ENCODE assay signal across 10 mouse cellular contexts in the genomic region with DNA sequence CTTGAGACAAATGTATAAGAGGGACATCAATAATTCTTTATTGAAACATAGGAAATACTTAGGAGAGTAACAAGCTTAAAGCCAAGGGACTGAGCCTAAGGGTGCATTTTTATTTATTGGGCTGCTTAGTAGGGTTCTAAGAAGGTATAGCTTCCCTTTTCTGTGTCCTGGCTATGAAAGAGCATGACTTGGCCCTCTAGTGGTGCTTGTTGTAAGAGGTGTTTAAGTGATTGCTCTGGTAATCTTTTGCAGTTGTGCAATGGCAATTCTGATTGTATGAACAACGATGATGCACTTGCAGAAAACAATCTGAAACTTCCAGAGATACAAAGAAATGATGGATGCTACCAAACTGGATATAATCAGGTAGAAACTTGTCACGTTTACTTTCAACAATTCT. TPM values are rescaled to one million over a fixed set of nuclear protein-coding genes. Genes with fewer than 3 reads are reported as not detected.
DNase-seq lines count a peak whose midpoint lies in the region; ATAC-seq lines count a peak whose summit lies in the region.
"Had no signal": no experiment of that assay in that cellular context is flagged by ENCODE, and none has a peak within 500 bp of the region (broad histone marks: within the 10 kb centered on the region; RNA-seq: fewer than 3 reads in every experiment).

No protein-coding gene starts in this region.

- H3K27me3 ChIP-seq in kidney, embryonic 15.5 days = no peaks in the 10 kb centered on the region
- no peaks in the 10 kb centered on the region for H3K27me3 ChIP-seq in splenic B cell, adult 2 months (ENCODE audit: control insufficient read depth, insufficient read depth, low read length, poor library complexity, severe bottlenecking)
- H3K27me3 ChIP-seq in midbrain, embryonic 13.5 days = no peaks in the 10 kb centered on the region
- H3K27me3 ChIP-seq in hindbrain, embryonic 12.5 days = no peaks in the 10 kb centered on the region
- H3K27me3 ChIP-seq: limb, embryonic 15.5 days had no signal

- no peak overlapping the region for H3K9ac ChIP-seq in kidney, embryonic 15.5 days
- no peak overlapping the region for H3K9ac ChIP-seq in midbrain, embryonic 13.5 days (replicated peaks)
- no peak overlapping the region for H3K9ac ChIP-seq in hindbrain, embryonic 12.5 days
- H3K9ac ChIP-seq: limb, embryonic 15.5 days had no signal

- peak; percentile 24 for DNase-seq in kidney, adult 9 months
- peak; percentile 18 for DNase-seq in urinary bladder, postnatal 14 days (ENCODE audit: low spot score)
- DNase-seq in urinary bladder, postnatal 25 days (ENCODE audit: low spot score) = no peak
- DNase-seq in embryo, embryonic 10.5 days (ENCODE audit: low spot score) = peak; percentile 34
- DNase-seq in splenic B cell, adult 2 months (ENCODE audit: low read depth, low spot score) = peak; percentile 73

- no peak overlapping the region for H3K4me3 ChIP-seq in kidney, embryonic 15.5 days (replicated peaks)
- H3K4me3 ChIP-seq in midbrain, embryonic 13.5 days (replicated peaks) = no peak overlapping the region
- H3K4me3 ChIP-seq in hindbrain, embryonic 12.5 days = no peak overlapping the region
- H3K4me3 ChIP-seq: limb, embryonic 15.5 days had no signal

- ATAC-seq in kidney, embryonic 15.5 days (replicated peaks; ENCODE audit: low FRiP score) = no peak
- ATAC-seq in midbrain, embryonic 13.5 days = no peak
- no peak for ATAC-seq in hindbrain, embryonic 12.5 days (ENCODE audit: low FRiP score)

- no peaks in the 10 kb centered on the region for H3K9me3 ChIP-seq in kidney, embryonic 15.5 days (replicated peaks)
- H3K9me3 ChIP-seq in midbrain, embryonic 13.5 days = no peaks in the 10 kb centered on the region
- H3K9me3 ChIP-seq in hindbrain, embryonic 12.5 days (replicated peaks) = no peaks in the 10 kb centered on the region
- H3K9me3 ChIP-seq: limb, embryonic 15.5 days had no signal

- no peak overlapping the region for H3K4me2 ChIP-seq in kidney, embryonic 15.5 days
- H3K4me2 ChIP-seq in midbrain, embryonic 13.5 days (replicated peaks) = no peak overlapping the region
- no peak overlapping the region for H3K4me2 ChIP-seq in hindbrain, embryonic 12.5 days (replicated peaks)
- H3K4me2 ChIP-seq: limb, embryonic 15.5 days had no signal

- H3K27ac ChIP-seq in kidney, embryonic 15.5 days = no peak overlapping the region
- H3K27ac ChIP-seq in midbrain, embryonic 13.5 days = no peak overlapping the region
- H3K27ac ChIP-seq in hindbrain, embryonic 12.5 days = no peak overlapping the region
- H3K27ac ChIP-seq: limb, embryonic 15.5 days had no signal

- H3K36me3 ChIP-seq in kidney, embryonic 15.5 days = no peaks in the 10 kb centered on the region
- no peaks in the 10 kb centered on the region for H3K36me3 ChIP-seq in splenic B cell, adult 2 months (ENCODE audit: control insufficient read depth, insufficient read depth, low read length, poor library complexity, severe bottlenecking)
- no peaks in the 10 kb centered on the region for H3K36me3 ChIP-seq in midbrain, embryonic 13.5 days
- no peaks in the 10 kb centered on the region for H3K36me3 ChIP-seq in hindbrain, embryonic 12.5 days
- H3K36me3 ChIP-seq: limb, embryonic 15.5 days had no signal

- H3K4me1 ChIP-seq in kidney, embryonic 15.5 days = no peaks in the 10 kb centered on the region
- H3K4me1 ChIP-seq in midbrain, embryonic 13.5 days (replicated peaks) = no peaks in the 10 kb centered on the region
- H3K4me1 ChIP-seq in hindbrain, embryonic 12.5 days = no peaks in the 10 kb centered on the region

- 63% methylated on average over 2 of the region's 2 CpGs for WGBS in kidney, embryonic 15.5 days
- WGBS in midbrain, embryonic 13.5 days = 63% methylated on average over 2 of the region's 2 CpGs
- WGBS in hindbrain, embryonic 12.5 days = 69% methylated on average over 2 of the region's 2 CpGs

RNA-seq across cellular contexts. Expression of a gene that starts 1.7 kb away (rescaled TPM):
- polyA plus RNA-seq in kidney, embryonic 15.5 days (2015; fragmentation: Nextera tagmentation; extraction: Ambion mirVana) = 0.12 and 0.23 TPM in 2 replicates
- polyA plus RNA-seq in midbrain, embryonic 13.5 days (2015; fragmentation: Nextera tagmentation; extraction: Ambion mirVana) = not detected in 2 replicates
- not detected in 2 replicates for polyA plus RNA-seq in hindbrain, embryonic 12.5 days (2016; fragmentation: Nextera tagmentation; extraction: Ambion mirVana)
- polyA plus RNA-seq: stomach, embryonic 14.5 days had no signal

RNA-seq across cellular contexts. Expression of a gene that starts 58.8 kb away (rescaled TPM):
- 305 and 313 TPM in 2 replicates for polyA plus RNA-seq in kidney, embryonic 15.5 days (2015; fragmentation: Nextera tagmentation; extraction: Ambion mirVana)
- 98.4 and 99.3 TPM in 2 replicates for polyA plus RNA-seq in midbrain, embryonic 13.5 days (2015; fragmentation: Nextera tagmentation; extraction: Ambion mirVana)
- polyA plus RNA-seq in hindbrain, embryonic 12.5 days (2016; fragmentation: Nextera tagmentation; extraction: Ambion mirVana) = 146 and 164 TPM in 2 replicates
